Mouse (Mus musculus): ENCODE data around the gene Gpd1. TPM values are rescaled to one million over a fixed set of nuclear protein-coding genes. Genes with fewer than 3 reads are reported as not detected.

Gene Gpd1
- polyA plus RNA-seq, 1 experiment from 2014 or later = 0.54 TPM

GRCm38 (mm10) chr15:99701999-99702900, 15.1 kb upstream of the Gpd1 start, which contains the start of gene Smarcd1:
Gene Smarcd1, plus strand, starts transcription at chr15:99702129.
- peak within 1 kb of the TSS; percentile 84 for H3K4me2 ChIP-seq (replicated peaks)
- peak within 1 kb of the TSS; percentile 94 for H3K27ac ChIP-seq
- under 1% methylated on average over 70 of the region's 71 CpGs for WGBS
- H3K9me3 ChIP-seq = no peaks in the 10 kb centered on the region
- H3K27me3 ChIP-seq = no peaks in the 10 kb centered on the region
- ATAC-seq (ENCODE audit: insufficient number of reproducible peaks, insufficient read depth, low FRiP score, low TSS enrichment) = peak; percentile 95
- H3K4me1 ChIP-seq = peaks cover 24% of the 10 kb centered on the region
- H3K36me3 ChIP-seq = peaks cover 33% of the 10 kb centered on the region
- H3K9ac ChIP-seq = peak within 1 kb of the TSS; percentile 86
- peak within 1 kb of the TSS; percentile 77 for H3K4me3 ChIP-seq

- peak overlapping the region; percentile 84 for H3K4me2 ChIP-seq (replicated peaks)
- H3K27ac ChIP-seq = peak overlapping the region; percentile 94
- H3K9ac ChIP-seq = peak overlapping the region; percentile 86
- peaks cover 41% of the 10 kb centered on the region for H3K36me3 ChIP-seq
- 51% methylated on average over 9 of the region's 9 CpGs for WGBS
- H3K9me3 ChIP-seq = no peaks in the 10 kb centered on the region
- H3K4me3 ChIP-seq = peak overlapping the region; percentile 77
- ATAC-seq (ENCODE audit: insufficient number of reproducible peaks, insufficient read depth, low FRiP score, low TSS enrichment) = no peak
- peaks cover 24% of the 10 kb centered on the region for H3K4me1 ChIP-seq
- H3K27me3 ChIP-seq = no peaks in the 10 kb centered on the region
These were observed 14.2 kb upstream of the Gpd1 start for GRCm38 (mm10) chr15:99703104-99703503.

GRCm38 (mm10) chr15:99703676-99704040, 13.7 kb upstream of the Gpd1 start:
- Histone ChIP-seq H3K4me2 (replicated peaks) (peak overlapping the region; percentile 84), H3K36me3 (peaks cover 46% of the 10 kb centered on the region), H3K9me3 (no peaks in the 10 kb centered on the region), H3K9ac (peak overlapping the region; percentile 86), H3K4me1 (peaks cover 24% of the 10 kb centered on the region), H3K4me3 (peak overlapping the region; percentile 77), H3K27me3 (no peaks in the 10 kb centered on the region), H3K27ac (peak overlapping the region; percentile 46; the same call in 1 of the 2 replicates)
- ATAC-seq (ENCODE audit: insufficient number of reproducible peaks, insufficient read depth, low FRiP score, low TSS enrichment) = no peak
- 48% methylated on average over 5 of the region's 5 CpGs for WGBS

- H3K4me2 ChIP-seq (replicated peaks) = peak overlapping the region; percentile 84
- peak overlapping the region; percentile 77; the same call in 1 of the 2 replicates for H3K4me3 ChIP-seq
- 16% methylated on average over 23 of the region's 23 CpGs for WGBS
- H3K4me1 ChIP-seq = peaks cover 24% of the 10 kb centered on the region
- H3K9me3 ChIP-seq = no peaks in the 10 kb centered on the region
- H3K27me3 ChIP-seq = no peaks in the 10 kb centered on the region
- no peak for ATAC-seq (ENCODE audit: insufficient number of reproducible peaks, insufficient read depth, low FRiP score, low TSS enrichment)
- H3K27ac ChIP-seq = peak overlapping the region; percentile 46; the same call in 1 of the 2 replicates
- H3K36me3 ChIP-seq = peaks cover 51% of the 10 kb centered on the region
- H3K9ac ChIP-seq = peak overlapping the region; percentile 86
These were observed 13.2 kb upstream of the Gpd1 start for GRCm38 (mm10) chr15:99704041-99704681.

GRCm38 (mm10) chr15:99704881-99705280, 12.4 kb upstream of the Gpd1 start:
- WGBS = 54% methylated on average over 7 of the region's 7 CpGs
- no peak for ATAC-seq (ENCODE audit: insufficient number of reproducible peaks, insufficient read depth, low FRiP score, low TSS enrichment)
- Histone ChIP-seq H3K4me1 (peaks cover 24% of the 10 kb centered on the region), H3K9me3 (no peaks in the 10 kb centered on the region), H3K36me3 (peaks cover 59% of the 10 kb centered on the region), H3K27ac (peak overlapping the region; percentile 24; the same call in 1 of the 2 replicates), H3K9ac (no peak overlapping the region), H3K4me2 (replicated peaks) (peak overlapping the region; percentile 84; the same call in 1 of the 2 replicates), H3K4me3 (no peak overlapping the region), H3K27me3 (no peaks in the 10 kb centered on the region)

GRCm38 (mm10) chr15:99705440-99706048, 11.8 kb upstream of the Gpd1 start, which contains the start of gene Gm17349:
Gene Gm17349, minus strand, starts transcription at chr15:99705490.
- H3K9me3 ChIP-seq = no peaks in the 10 kb centered on the region
- no peaks in the 10 kb centered on the region for H3K27me3 ChIP-seq
- H3K4me3 ChIP-seq = peak within 1 kb of the TSS; percentile 77; the same call in 1 of the 2 replicates
- no peak for ATAC-seq (ENCODE audit: insufficient number of reproducible peaks, insufficient read depth, low FRiP score, low TSS enrichment)
- H3K4me2 ChIP-seq (replicated peaks) = peak within 1 kb of the TSS; percentile 84
- peak within 1 kb of the TSS; percentile 86 for H3K9ac ChIP-seq
- WGBS = 59% methylated on average over 11 of the region's 11 CpGs
- peak within 1 kb of the TSS; percentile 46; the same call in 1 of the 2 replicates for H3K27ac ChIP-seq
- peaks cover 65% of the 10 kb centered on the region for H3K36me3 ChIP-seq
- peaks cover 24% of the 10 kb centered on the region for H3K4me1 ChIP-seq

GRCm38 (mm10) chr15:99708176-99708575, 9.1 kb upstream of the Gpd1 start:
- H3K9me3 ChIP-seq = no peaks in the 10 kb centered on the region
- H3K4me1 ChIP-seq = peaks cover 19% of the 10 kb centered on the region
- H3K27ac ChIP-seq = no peak overlapping the region
- no peak for ATAC-seq (ENCODE audit: insufficient number of reproducible peaks, insufficient read depth, low FRiP score, low TSS enrichment)
- H3K27me3 ChIP-seq = no peaks in the 10 kb centered on the region
- WGBS = 94% methylated on average over 13 of the region's 13 CpGs
- H3K4me2 ChIP-seq (replicated peaks) = no peak overlapping the region
- H3K36me3 ChIP-seq = peaks cover 91% of the 10 kb centered on the region
- H3K9ac ChIP-seq = no peak overlapping the region
- H3K4me3 ChIP-seq = no peak overlapping the region

GRCm38 (mm10) chr15:99710221-99711190, 6.8 kb upstream of the Gpd1 start:
- Histone ChIP-seq H3K36me3 (peaks cover 92% of the 10 kb centered on the region), H3K27ac (no peak overlapping the region), H3K4me2 (replicated peaks) (no peak overlapping the region), H3K9ac (no peak overlapping the region), H3K9me3 (no peaks in the 10 kb centered on the region), H3K4me3 (no peak overlapping the region), H3K27me3 (no peaks in the 10 kb centered on the region), H3K4me1 (no peaks in the 10 kb centered on the region)
- WGBS = 94% methylated on average over 10 of the region's 10 CpGs
- no peak for ATAC-seq (ENCODE audit: insufficient number of reproducible peaks, insufficient read depth, low FRiP score, low TSS enrichment)

GRCm38 (mm10) chr15:99711491-99711890, 5.8 kb upstream of the Gpd1 start:
- Histone ChIP-seq H3K4me1 (0 out of 2 replicates have a peak, but pooled peaks cover 5% of the 10 kb centered on the region), H3K27ac (no peak overlapping the region), H3K4me2 (replicated peaks) (no peak overlapping the region), H3K36me3 (peaks cover 86% of the 10 kb centered on the region), H3K4me3 (no peak overlapping the region), H3K27me3 (no peaks in the 10 kb centered on the region), H3K9me3 (no peaks in the 10 kb centered on the region), H3K9ac (no peak overlapping the region)
- no peak for ATAC-seq (ENCODE audit: insufficient number of reproducible peaks, insufficient read depth, low FRiP score, low TSS enrichment)
- 67% methylated on average over 3 of the region's 3 CpGs for WGBS

GRCm38 (mm10) chr15:99712666-99713559, 4.4 kb upstream of the Gpd1 start:
- Histone ChIP-seq H3K9ac (no peak overlapping the region), H3K27me3 (no peaks in the 10 kb centered on the region), H3K4me1 (0 out of 2 replicates have a peak, but pooled peaks cover 5% of the 10 kb centered on the region), H3K27ac (no peak overlapping the region), H3K9me3 (no peaks in the 10 kb centered on the region), H3K36me3 (peaks cover 75% of the 10 kb centered on the region), H3K4me3 (no peak overlapping the region), H3K4me2 (replicated peaks) (no peak overlapping the region)
- 55% methylated on average over 13 of the region's 13 CpGs for WGBS
- ATAC-seq (ENCODE audit: insufficient number of reproducible peaks, insufficient read depth, low FRiP score, low TSS enrichment) = no peak
